Mouse (Mus musculus) stomach, embryonic 14.5 days (tissue): ENCODE data around the gene Grtp1. TPM values are rescaled to one million over a fixed set of nuclear protein-coding genes. Genes with fewer than 3 reads are reported as not detected.

ENCODE experiments used
- ATAC-seq: fragments of 200-750 bp; cut with Nextera tagmentation; 2 replicates; pipeline ENCODE4 v1.8.0; 2017; ENCODE audit warnings: low read depth, moderate TSS enrichment; ENCODE audit not compliant: insufficient number of reproducible peaks, insufficient read depth, low FRiP score
- H3K27ac ChIP-seq: fragments of 300-500 bp; sonication (generic); 2 replicates; pipeline ENCODE4 v1.5.1; 2014; ENCODE audit warnings: mild to moderate bottlenecking, low read length, moderate library complexity, mixed read lengths
- H3K27me3 ChIP-seq: fragments of 300-500 bp; sonication (generic); 2 replicates; pipeline ENCODE4 v1.6.1; 2014; ENCODE audit warnings: low read length, control low read depth, mixed read lengths; ENCODE audit not compliant: control insufficient read depth, insufficient read depth
- H3K36me3 ChIP-seq: fragments of 300-500 bp; sonication (generic); 2 replicates; pipeline ENCODE4 v1.6.1; 2014; ENCODE audit warnings: mild to moderate bottlenecking, control low read depth, low read length, moderate library complexity, mixed read lengths; ENCODE audit not compliant: control insufficient read depth, insufficient read depth
- H3K4me1 ChIP-seq: fragments of 300-500 bp; sonication (generic); 2 replicates; pipeline ENCODE4 v1.6.1; 2014; ENCODE audit warnings: low read length, control low read depth, mixed read lengths; ENCODE audit not compliant: control insufficient read depth, insufficient read depth
- H3K4me2 ChIP-seq: fragments of 300-500 bp; sonication (generic); replicated peaks from 2 replicates; pipeline ENCODE4 v1.6.1; 2014; ENCODE audit warnings: low read depth, low read length, control low read depth
- H3K4me3 ChIP-seq: fragments of 300-500 bp; sonication (generic); 2 replicates; pipeline ENCODE4 v1.5.1; 2014; ENCODE audit warnings: low read depth, low read length, control low read depth
- H3K9ac ChIP-seq: fragments of 300-500 bp; sonication (generic); replicated peaks from 2 replicates; pipeline ENCODE4 v1.6.1; 2014; ENCODE audit warnings: low read depth, mild to moderate bottlenecking, control low read depth, low read length, moderate library complexity, mixed read lengths
- H3K9me3 ChIP-seq: fragments of 300-500 bp; sonication (generic); 2 replicates; pipeline ENCODE4 v1.6.1; 2016; ENCODE audit warnings: low read depth, low read length, control low read depth; ENCODE audit not compliant: control insufficient read depth
- WGBS: fragments of 180-500 bp; shearing (Covaris S2); extraction: QIAGEN DNeasy Blood & Tissue Kit; methylation state at CpG from one replicate; pipeline ENCODE4 v1.1.7; 2014; 5-methylcytosine and 5-hydroxymethylcytosine counted together
- polyA plus RNA-seq: library from polyadenylated mRNA; unstranded; fragments of >200 nt; fragmentation: Nextera tagmentation; extraction: Ambion mirVana; gene quantifications from 2 replicates; pipeline ENCODE4 v1.2.1, GENCODE M21; 2014

The Grtp1 gene
- polyA plus RNA-seq, 1 experiment from 2014 or later: 27.6 TPM

DNA sequence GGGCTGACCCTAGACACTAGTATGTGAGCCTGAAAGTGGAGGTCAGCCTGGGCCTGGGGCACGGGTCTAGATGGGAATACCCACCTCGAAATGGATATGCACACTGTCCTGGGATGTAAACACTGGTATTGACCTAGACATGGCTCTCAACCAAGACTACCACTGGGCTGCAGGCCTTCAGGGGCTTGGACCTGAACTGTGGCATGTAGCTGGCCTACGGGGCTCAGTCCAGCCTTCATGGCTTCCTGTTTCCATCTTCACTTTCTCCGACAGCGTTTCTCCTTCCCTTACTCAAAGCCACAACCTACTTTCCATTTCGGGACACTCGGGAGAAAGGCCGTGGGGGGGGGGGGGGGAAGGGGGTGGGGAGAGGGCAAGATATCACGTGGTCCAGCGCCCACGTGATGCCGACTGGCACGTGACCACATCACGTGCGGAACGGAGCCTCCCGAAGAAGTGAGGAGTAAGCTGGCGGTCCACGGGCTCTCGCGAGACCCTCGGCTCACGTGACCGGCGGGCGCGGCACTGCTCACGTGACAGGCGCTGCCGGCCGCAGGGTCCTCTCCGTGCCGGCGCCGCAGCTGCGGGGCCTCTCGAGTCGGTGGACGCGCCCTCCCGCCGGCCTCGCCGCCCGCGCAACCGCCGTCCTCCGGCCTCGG is 41.6 kb downstream of the Grtp1 start, which contains the start of gene Lamp1:
Gene Lamp1 (plus strand): TSS at position 444 of the 659 bp plus-strand sequence.
- H3K27me3 ChIP-seq: no peaks in the 10 kb centered on the region
- H3K27ac ChIP-seq: peak within 1 kb of the TSS; percentile 55
- H3K9ac ChIP-seq: peak within 1 kb of the TSS; percentile 98
- no peaks in the 10 kb centered on the region for H3K36me3 ChIP-seq
- H3K9me3 ChIP-seq: no peaks in the 10 kb centered on the region
- under 1% methylated on average over 47 of the region's 50 CpGs for WGBS
- H3K4me3 ChIP-seq: peak within 1 kb of the TSS; percentile 100
- peaks cover 11% of the 10 kb centered on the region for H3K4me1 ChIP-seq
- peak within 1 kb of the TSS; percentile 81 for H3K4me2 ChIP-seq
- peak; percentile 94 for ATAC-seq

GRCm38 (mm10) chr8:13156327-13157097 is 43.9 kb downstream of the Grtp1 start:
- Histone ChIP-seq H3K4me1 (peaks cover 11% of the 10 kb centered on the region), H3K27ac (no peak overlapping the region), H3K9ac (no peak overlapping the region), H3K36me3 (no peaks in the 10 kb centered on the region), H3K27me3 (no peaks in the 10 kb centered on the region), H3K9me3 (no peaks in the 10 kb centered on the region), H3K4me3 (no peak overlapping the region), H3K4me2 (no peak overlapping the region)
- no peak for ATAC-seq
- WGBS: 79% methylated on average over 12 of the region's 12 CpGs

DNA sequence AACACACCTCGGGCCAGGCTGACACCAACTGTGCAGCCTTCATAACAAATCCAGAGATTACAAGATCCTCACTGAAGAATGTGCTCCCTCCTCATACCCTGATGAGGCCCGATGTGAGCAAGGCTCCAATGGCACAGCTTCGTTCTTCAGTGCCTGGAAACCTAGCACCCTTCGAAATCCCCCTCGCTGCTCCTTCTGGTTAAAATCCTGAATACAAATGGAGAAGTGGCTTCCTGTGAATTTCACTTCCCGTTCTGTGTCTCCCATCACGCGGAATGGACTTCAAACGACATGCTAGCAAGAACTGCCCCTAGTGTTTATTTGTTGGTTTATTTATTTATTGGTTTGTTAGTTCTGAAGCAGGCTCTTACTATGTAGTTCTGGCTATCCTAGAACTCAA is 45.1 kb downstream of the Grtp1 start:
- H3K27ac ChIP-seq: no peak overlapping the region
- no peaks in the 10 kb centered on the region for H3K27me3 ChIP-seq
- no peak overlapping the region for H3K4me3 ChIP-seq
- H3K9me3 ChIP-seq: no peaks in the 10 kb centered on the region
- no peak overlapping the region for H3K9ac ChIP-seq
- WGBS: 70% methylated on average over 9 of the region's 9 CpGs
- H3K36me3 ChIP-seq: no peaks in the 10 kb centered on the region
- no peak overlapping the region for H3K4me2 ChIP-seq
- peaks cover 8% of the 10 kb centered on the region for H3K4me1 ChIP-seq
- ATAC-seq: no peak

DNA sequence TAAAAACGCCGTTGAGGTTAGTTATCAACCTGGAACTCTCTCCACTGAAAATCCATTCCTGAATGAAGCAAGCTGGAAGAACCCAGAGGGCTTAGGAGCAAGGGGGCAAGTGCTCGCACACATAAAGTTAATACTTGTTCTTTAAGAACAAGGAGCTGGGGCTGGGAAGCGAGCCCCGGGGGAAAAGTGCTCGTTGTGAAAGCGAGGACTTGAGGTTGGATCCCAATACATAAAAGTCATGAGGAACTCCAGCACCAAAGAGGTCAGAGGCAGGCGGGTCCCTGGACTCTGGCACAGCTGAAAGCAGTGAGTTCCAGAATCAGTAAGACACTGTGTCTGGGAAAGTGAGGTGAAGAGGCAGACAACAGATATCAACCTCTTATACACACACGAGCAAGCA is 46.3 kb downstream of the Grtp1 start:
- H3K27ac ChIP-seq: no peak overlapping the region
- no peaks in the 10 kb centered on the region for H3K27me3 ChIP-seq
- H3K36me3 ChIP-seq: no peaks in the 10 kb centered on the region
- no peak overlapping the region for H3K4me2 ChIP-seq
- peaks cover 3% of the 10 kb centered on the region; the same call in 1 of the 2 replicates for H3K4me1 ChIP-seq
- no peak overlapping the region for H3K4me3 ChIP-seq
- H3K9me3 ChIP-seq: no peaks in the 10 kb centered on the region
- no peak for ATAC-seq
- H3K9ac ChIP-seq: no peak overlapping the region
- WGBS: 78% methylated on average over 9 of the region's 9 CpGs

DNA sequence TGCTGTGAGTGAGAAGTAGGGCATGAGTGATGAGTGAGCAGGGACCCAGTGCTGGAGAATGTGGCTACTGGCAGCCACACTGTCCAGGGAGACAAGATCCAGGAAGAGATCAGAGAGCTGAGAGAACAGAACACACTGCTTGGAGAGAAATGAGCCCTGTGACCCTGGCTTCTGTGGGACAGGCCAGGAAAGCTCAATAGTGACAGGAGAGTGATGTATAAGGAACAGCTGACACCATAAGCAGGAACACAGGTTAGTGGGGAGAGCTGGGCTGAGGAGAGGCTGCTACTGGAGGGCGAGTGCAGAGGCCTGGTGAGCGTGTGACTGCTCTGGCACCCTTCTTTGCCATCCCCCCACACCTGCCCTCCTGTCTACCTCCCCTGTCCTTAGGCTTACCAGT is 49.5 kb downstream of the Grtp1 start:
- no peaks in the 10 kb centered on the region for H3K27me3 ChIP-seq
- no peak overlapping the region for H3K4me3 ChIP-seq
- WGBS: 74% methylated on average over 2 of the region's 2 CpGs
- ATAC-seq: no peak
- no peak overlapping the region for H3K27ac ChIP-seq
- no peaks in the 10 kb centered on the region for H3K4me1 ChIP-seq
- H3K4me2 ChIP-seq: no peak overlapping the region
- peaks cover 16% of the 10 kb centered on the region for H3K36me3 ChIP-seq
- no peaks in the 10 kb centered on the region for H3K9me3 ChIP-seq
- H3K9ac ChIP-seq: no peak overlapping the region

DNA sequence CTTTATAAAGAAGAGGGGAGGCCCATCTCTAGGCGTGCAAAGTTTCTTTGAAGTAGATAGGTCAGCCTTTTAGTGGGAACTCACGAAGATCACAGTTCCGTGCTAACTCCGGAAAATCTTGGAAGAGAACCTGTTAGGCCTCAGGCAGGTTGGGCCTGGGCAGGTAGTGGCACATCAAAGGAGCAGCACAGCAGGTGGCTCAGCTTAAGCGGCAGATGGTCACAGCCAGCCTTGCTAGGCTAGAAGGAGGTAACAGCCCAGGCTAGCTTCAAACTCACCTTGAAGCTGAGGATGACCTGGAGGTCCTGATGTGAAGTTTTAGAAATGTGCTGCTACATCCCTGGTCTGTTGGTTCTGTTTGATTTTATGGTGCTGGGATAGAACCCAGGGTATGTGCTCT is 50.6 kb downstream of the Grtp1 start:
- Histone ChIP-seq H3K9ac (no peak overlapping the region), H3K36me3 (peaks cover 27% of the 10 kb centered on the region), H3K4me2 (no peak overlapping the region), H3K4me1 (no peaks in the 10 kb centered on the region), H3K4me3 (no peak overlapping the region), H3K27ac (no peak overlapping the region), H3K9me3 (no peaks in the 10 kb centered on the region), H3K27me3 (no peaks in the 10 kb centered on the region)
- no peak for ATAC-seq
- WGBS: 47% methylated on average over 5 of the region's 5 CpGs

DNA sequence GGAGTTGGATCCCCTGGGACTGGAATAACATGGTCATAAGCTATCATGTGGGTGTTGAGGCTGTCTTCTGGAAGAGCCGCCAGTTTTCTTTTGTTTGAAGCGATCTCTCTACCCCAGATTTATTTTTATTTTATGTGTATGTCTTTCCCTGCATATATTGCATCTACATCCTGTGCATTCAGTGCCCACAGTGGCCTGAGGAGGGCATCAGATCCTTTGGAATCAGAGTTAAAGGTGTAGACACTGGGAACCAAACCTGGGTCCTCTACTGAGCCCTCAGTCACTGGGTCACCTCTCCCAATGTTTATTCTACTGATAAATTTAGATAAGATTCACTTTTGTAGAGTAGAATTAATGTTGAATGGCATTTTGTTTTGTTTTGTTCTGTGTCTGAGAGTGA is 51.1 kb downstream of the Grtp1 start:
- H3K27ac ChIP-seq: no peak overlapping the region
- H3K4me1 ChIP-seq: no peaks in the 10 kb centered on the region
- no peaks in the 10 kb centered on the region for H3K9me3 ChIP-seq
- 97% methylated on average over 2 of the region's 2 CpGs for WGBS
- no peak overlapping the region for H3K4me3 ChIP-seq
- H3K36me3 ChIP-seq: peaks cover 31% of the 10 kb centered on the region
- H3K27me3 ChIP-seq: no peaks in the 10 kb centered on the region
- no peak for ATAC-seq
- H3K9ac ChIP-seq: no peak overlapping the region
- no peak overlapping the region for H3K4me2 ChIP-seq

GRCm38 (mm10) chr8:13148476-13148875 is 51.9 kb downstream of the Grtp1 start:
- Histone ChIP-seq H3K4me3 (no peak overlapping the region), H3K9ac (no peak overlapping the region), H3K4me1 (no peaks in the 10 kb centered on the region), H3K9me3 (no peaks in the 10 kb centered on the region), H3K4me2 (no peak overlapping the region), H3K36me3 (peaks cover 36% of the 10 kb centered on the region), H3K27me3 (no peaks in the 10 kb centered on the region), H3K27ac (no peak overlapping the region)
- no peak for ATAC-seq
- WGBS: 80% methylated on average over 2 of the region's 2 CpGs
